Mouse (Mus musculus) CH12.LX (cell line): ENCODE measurements at regions not wholly inside any gene's neighbourhood (a gene's known extent, or its start where the extent isn't known, plus 50 kb on each side); places are given as distances from the start of the nearest gene placed in this dataset.

ENCODE experiments used
- DNase-seq: peaks from one replicate; pipeline ENCODE4 v3.0.0-alpha.2; 2013; ENCODE audit errors: extremely low read depth
- H3K27ac ChIP-seq: 2 replicates; pipeline ENCODE4 v1.5.1; 2012; ENCODE audit warnings: low read depth, mild to moderate bottlenecking, control low read depth, moderate library complexity; ENCODE audit not compliant: insufficient read depth
- H3K27me3 ChIP-seq: replicated peaks from 2 replicates; pipeline ENCODE3; 2012; ENCODE audit warnings: inconsistent platforms
- H3K36me3 ChIP-seq, 2 experiments: replicated peaks in 1 of 2; 2 replicates each; pipeline versions ENCODE3 to v1.6.1; 2012; ENCODE audit warnings: inconsistent platforms in 1 of 2, low read length in 1 of 2, mild to moderate bottlenecking in 1 of 2, mixed read lengths in 1 of 2, moderate library complexity in 1 of 2; ENCODE audit not compliant: control insufficient read depth in 1 of 2, insufficient read depth in 1 of 2
- H3K4me1 ChIP-seq, 2 experiments: 2 replicates each; pipeline ENCODE4 v1.6.1; 2012; ENCODE audit warnings: inconsistent platforms in 1 of 2, moderate library complexity in 1 of 2; ENCODE audit not compliant: insufficient read depth in 2 of 2, control insufficient read depth in 1 of 2
- H3K4me2 ChIP-seq: 2 replicates; pipeline ENCODE4 v1.6.1; 2012; ENCODE audit warnings: low read depth, mild to moderate bottlenecking, control low read depth; ENCODE audit not compliant: poor library complexity, insufficient read depth, severe bottlenecking
- H3K4me3 ChIP-seq, 3 experiments: fragments of 150-350 bp in 1 of 3; sonication (generic) in 1 of 3; replicated peaks in 1 of 3; 2 replicates each; pipeline versions ENCODE3 to v1.5.1; 2011 to 2012; ENCODE audit warnings: low read depth in 2 of 3, low read length in 2 of 3, mild to moderate bottlenecking in 2 of 3, moderate library complexity in 2 of 3, control low read depth in 1 of 3, improper control_type of control experiment in 1 of 3, inconsistent platforms in 1 of 3, mixed read lengths in 1 of 3; ENCODE audit not compliant: poor library complexity in 1 of 3
- H3K79me2 ChIP-seq: replicated peaks from 2 replicates; pipeline ENCODE4 v1.6.1; 2012; ENCODE audit warnings: mild to moderate bottlenecking, moderate library complexity; ENCODE audit not compliant: control insufficient read depth, poor library complexity, insufficient read depth, severe bottlenecking; ENCODE audit errors: extremely low read depth
- H3K9ac ChIP-seq: 2 replicates; pipeline ENCODE4 v1.6.1; 2012; ENCODE audit warnings: low read depth, mild to moderate bottlenecking, control low read depth, moderate library complexity; ENCODE audit not compliant: insufficient read depth
- H3K9me3 ChIP-seq: replicated peaks from 2 replicates; pipeline ENCODE3; 2012; ENCODE audit warnings: low read length, inconsistent platforms, mixed read lengths
- BHLHE40 ChIP-seq: IDR thresholded peaks from 2 replicates; pipeline ENCODE4 v1.6.1; 2011; ENCODE audit warnings: mild to moderate bottlenecking, low read depth, low read length, improper control_type of control experiment
- CHD1 ChIP-seq: IDR thresholded peaks from 2 replicates; pipeline ENCODE4 v1.6.1; 2012; ENCODE audit warnings: low read depth, low read length, improper control_type of control experiment, inconsistent platforms
- CHD2 ChIP-seq: IDR thresholded peaks from 2 replicates; pipeline ENCODE4 v1.6.1; 2011; ENCODE audit warnings: low read length, improper control_type of control experiment
- CTCF ChIP-seq, 2 experiments: IDR thresholded peaks in 1 of 2; conservative IDR thresholded peaks in 1 of 2; 2 replicates each; pipeline ENCODE4 v1.5.1; 2011 to 2012; ENCODE audit warnings: low read depth in 2 of 2, low read length in 2 of 2, improper control_type of control experiment in 1 of 2, inconsistent platforms in 1 of 2, mild to moderate bottlenecking in 1 of 2, moderate library complexity in 1 of 2
- EP300 ChIP-seq: IDR thresholded peaks from 2 replicates; pipeline ENCODE4 v1.6.1; 2011; ENCODE audit warnings: low read length, improper control_type of control experiment
- ETS1 ChIP-seq: conservative IDR thresholded peaks from 2 replicates; pipeline ENCODE4 v1.6.1; 2012; ENCODE audit warnings: low read depth, mild to moderate bottlenecking, inconsistent platforms, low read length, improper control_type of control experiment, moderate library complexity
- GABPA ChIP-seq: IDR thresholded peaks from 2 replicates; pipeline ENCODE4 v1.6.1; 2012; ENCODE audit warnings: low read depth, low read length, improper control_type of control experiment, inconsistent platforms; ENCODE audit not compliant: insufficient replicate concordance
- HCFC1 ChIP-seq: IDR thresholded peaks from 2 replicates; pipeline ENCODE4 v1.6.1; 2012; ENCODE audit warnings: low read depth, mild to moderate bottlenecking, inconsistent platforms, low read length, improper control_type of control experiment
- JUND ChIP-seq: conservative IDR thresholded peaks from 2 replicates; pipeline ENCODE4 v1.6.1; 2011; ENCODE audit warnings: low read depth, low read length, improper control_type of control experiment
- KAT2A ChIP-seq: IDR thresholded peaks from 2 replicates; pipeline ENCODE4 v1.6.1; 2012; ENCODE audit warnings: low read length, improper control_type of control experiment, inconsistent platforms; ENCODE audit not compliant: insufficient replicate concordance
- MAX ChIP-seq: IDR thresholded peaks from 2 replicates; pipeline ENCODE4 v1.6.1; 2011; ENCODE audit warnings: low read length, improper control_type of control experiment
- MEF2A ChIP-seq: IDR thresholded peaks from 2 replicates; pipeline ENCODE4 v1.6.1; 2014; ENCODE audit warnings: low read depth, mild to moderate bottlenecking, inconsistent platforms, low read length, improper control_type of control experiment, borderline replicate concordance
- POLR2A ChIP-seq: IDR thresholded peaks from 2 replicates; pipeline ENCODE4 v1.6.1; 2011; ENCODE audit warnings: low read depth, mild to moderate bottlenecking, improper control_type of control experiment, low read length
- POLR2AphosphoS2 ChIP-seq: IDR thresholded peaks from 2 replicates; pipeline ENCODE4 v1.6.1; 2011; ENCODE audit warnings: low read depth, low read length, improper control_type of control experiment
- TBP ChIP-seq: conservative IDR thresholded peaks from 2 replicates; pipeline ENCODE4 v1.6.1; 2011; ENCODE audit warnings: low read depth, low read length, improper control_type of control experiment
- TCF12 ChIP-seq: IDR thresholded peaks from 2 replicates; pipeline ENCODE4 v1.6.1; 2014; ENCODE audit warnings: low read depth, mild to moderate bottlenecking, inconsistent platforms, low read length, improper control_type of control experiment
- UBTF ChIP-seq: IDR thresholded peaks from 2 replicates; pipeline ENCODE4 v1.6.1; 2012; ENCODE audit warnings: low read depth, mild to moderate bottlenecking, inconsistent platforms, low read length, improper control_type of control experiment, moderate library complexity
- ZC3H11A ChIP-seq: IDR thresholded peaks from 2 replicates; pipeline ENCODE4 v1.6.1; 2012; ENCODE audit warnings: low read depth, mild to moderate bottlenecking, inconsistent platforms, low read length, improper control_type of control experiment
- ZKSCAN1 ChIP-seq: IDR thresholded peaks from 2 replicates; pipeline ENCODE4 v1.6.1; 2012; ENCODE audit warnings: low read depth, inconsistent platforms, low read length, improper control_type of control experiment, borderline replicate concordance
- dilution Hi-C: fragments of 300-500 bp; cut with MboI; formaldehyde crosslinking; loops from 2 replicates; pipeline ENCODE4 v1.14.3; 2020; ENCODE audit warnings: low sequenced_read_pairs; ENCODE audit not compliant: extremely low pct_unique_long_range_greater_than_20kb, extremely low pct_ligation_motif_present
- in situ Hi-C: fragments of 300-500 bp; cut with MboI; formaldehyde crosslinking; loops from 3 replicates; pipeline ENCODE4 v1.14.3; 2019; ENCODE audit warnings: low sequenced_read_pairs, low pct_ligation_motif_present, low pct_unique_long_range_greater_than_20kb, mixed read lengths

DNA sequence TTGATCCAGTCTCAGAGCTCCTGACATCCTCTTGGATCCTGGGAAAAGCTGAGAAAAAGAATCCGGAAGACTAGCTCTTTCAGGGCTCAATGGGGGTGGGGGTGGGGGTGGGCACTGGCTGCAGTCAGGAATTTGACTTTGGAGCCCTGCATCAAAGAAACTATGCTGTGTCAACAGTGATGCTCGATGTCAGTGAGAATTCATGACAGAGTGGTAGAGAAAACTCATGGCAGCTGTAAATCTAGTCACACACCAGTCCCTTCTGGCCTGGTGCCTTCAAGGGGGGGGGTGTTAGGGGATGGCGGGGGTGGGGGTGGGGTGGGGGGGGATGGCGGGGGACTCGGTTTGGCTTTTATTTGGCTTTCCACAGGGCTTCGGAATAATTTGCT, 233.0 kb downstream of the 4933412E24Rik start:
- TF ChIP-seq POLR2A (no peak), BHLHE40 (no peak), TCF12 (no peak), GABPA (no peak), EP300 (no peak), CHD2 (no peak), KAT2A (no peak), ZKSCAN1 (no peak), MEF2A (no peak), JUND (no peak), CHD1 (no peak), UBTF (no peak), MAX (no peak), ETS1 (no peak), POLR2AphosphoS2 (no peak), TBP (no peak), HCFC1 (no peak)
- peaks cover 3% of the 10 kb centered on the region for H3K27me3 ChIP-seq
- dilution Hi-C loops, result no loop called here
- no peaks in the 10 kb centered on the region for H3K36me3 ChIP-seq
- H3K4me3 ChIP-seq, result no peak overlapping the region
- H3K9ac ChIP-seq, result no peak overlapping the region
- H3K79me2 ChIP-seq, result no peaks in the 10 kb centered on the region
- DNase-seq, result no peak
- in situ Hi-C loops, result no loop called here
- no peak overlapping the region for H3K27ac ChIP-seq
- H3K4me1 ChIP-seq, result peaks cover 3 to 5% of the 10 kb centered on the region in 2 experiments; a peak in 3 of 4 replicates
- H3K9me3 ChIP-seq, result peaks cover 8% of the 10 kb centered on the region
- H3K4me2 ChIP-seq, result no peak overlapping the region

DNA sequence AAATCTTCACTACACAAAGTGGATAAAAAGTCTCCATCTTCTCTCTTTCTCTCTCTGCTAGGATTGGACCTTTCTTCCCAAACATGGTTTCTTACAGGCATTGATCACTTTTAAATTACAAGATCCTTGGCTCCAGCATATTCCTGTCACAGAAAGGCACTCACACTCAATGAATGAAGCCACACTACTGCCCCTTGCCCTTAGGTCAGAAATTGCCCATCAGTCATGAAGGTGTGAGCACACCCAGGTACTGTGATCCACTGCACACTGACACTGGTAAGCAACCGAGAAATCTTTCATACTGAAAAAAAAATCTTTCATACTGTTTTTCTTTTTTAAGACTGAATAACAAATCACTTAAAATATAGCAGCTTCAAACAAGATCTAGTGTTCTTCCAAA, 235.9 kb downstream of the 4933412E24Rik start:
- no peak overlapping the region for H3K9ac ChIP-seq
- H3K4me1 ChIP-seq, result peaks cover 3 to 5% of the 10 kb centered on the region in 2 experiments
- H3K4me3 ChIP-seq, result no peak overlapping the region
- H3K36me3 ChIP-seq, result no peaks in the 10 kb centered on the region
- no peak overlapping the region for H3K27ac ChIP-seq
- in situ Hi-C loops (no loop called here), dilution Hi-C loops (no loop called here)
- TF ChIP-seq CTCF (conservative IDR thresholded peaks at IDR 0.05 in 1 of 2, IDR thresholded peaks at IDR 0.05 in 1 of 2; ENCODE audit: low read depth in 2 of 2, low read length in 2 of 2), result no peak
- TF ChIP-seq ZKSCAN1, result no peak
- TF ChIP-seq ZC3H11A, result no peak
- TF ChIP-seq MAX, result no peak
- TF ChIP-seq HCFC1, result no peak
- H3K27me3 ChIP-seq, result peaks cover 6% of the 10 kb centered on the region
- no peak overlapping the region for H3K4me2 ChIP-seq
- DNase-seq, result no peak
- H3K79me2 ChIP-seq, result no peaks in the 10 kb centered on the region
- H3K9me3 ChIP-seq, result peaks cover 2% of the 10 kb centered on the region
